Mouse (Mus musculus) leukemia stem cell, adult 10-12 weeks (primary cell): ENCODE measurements around the gene Iba57. TPM values are rescaled to one million over a fixed set of nuclear protein-coding genes. Genes with fewer than 3 reads are reported as not detected.

Source experiments
- polyA plus RNA-seq: library from polyadenylated mRNA; stranded (reverse); fragments of >175 nt; gene quantifications from 2 replicates; pipeline ENCODE4 v1.2.3, GENCODE M21; 2012; ENCODE audit warnings: low replicate concordance

The Iba57 gene
- polyA plus RNA-seq = 10.8 and 20.5 TPM in 2 replicates

DNA sequence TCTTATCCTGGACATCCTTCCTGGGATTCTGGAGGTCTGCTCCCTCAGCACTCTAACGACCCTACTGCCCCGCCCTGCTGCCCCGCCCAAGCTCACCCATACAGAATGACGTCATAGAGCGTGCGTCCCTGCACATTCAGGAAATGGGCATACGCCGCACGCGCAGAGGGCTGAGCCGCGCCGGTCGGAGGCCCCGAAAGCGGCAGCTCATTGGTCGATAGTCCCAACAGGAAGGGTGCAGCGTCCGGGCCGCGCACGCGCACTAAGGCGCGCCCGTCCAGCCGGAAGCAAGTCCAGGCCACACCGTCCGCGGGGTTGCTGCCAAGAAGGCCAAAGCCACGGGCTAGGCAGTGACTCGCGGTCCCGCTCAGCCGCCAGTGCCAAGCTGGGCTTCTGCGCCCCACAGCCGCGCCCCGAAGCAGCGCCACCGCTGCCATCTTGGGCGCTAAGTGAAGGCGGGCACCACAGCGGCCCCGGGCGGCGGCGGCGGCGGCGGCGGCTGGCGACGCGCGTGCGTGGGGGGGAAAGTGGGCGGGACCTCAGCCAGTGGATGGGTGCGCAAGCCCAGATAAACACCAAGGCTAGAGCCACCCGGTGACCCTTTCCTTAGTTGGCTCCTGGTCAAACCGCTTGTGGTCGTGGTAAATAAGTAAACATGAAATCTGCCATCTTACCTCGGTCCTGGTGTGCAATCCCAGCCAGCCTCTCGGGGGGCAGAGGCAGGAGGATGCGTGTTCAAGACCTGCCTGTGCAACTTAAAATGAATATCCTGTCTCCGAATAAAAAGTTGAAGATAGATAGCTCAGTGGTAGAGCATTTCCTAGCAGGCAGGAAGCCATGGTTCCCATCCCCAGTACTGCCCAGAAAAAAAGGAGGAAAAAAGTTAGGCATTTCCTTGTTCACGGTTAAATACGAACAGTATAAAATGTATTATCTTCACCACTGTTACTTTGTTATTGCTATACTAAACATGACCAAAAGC, at the start of gene Iba57:
Gene Iba57, minus strand, starts transcription at position 485 of the 982 bp plus-strand sequence.

DNA sequence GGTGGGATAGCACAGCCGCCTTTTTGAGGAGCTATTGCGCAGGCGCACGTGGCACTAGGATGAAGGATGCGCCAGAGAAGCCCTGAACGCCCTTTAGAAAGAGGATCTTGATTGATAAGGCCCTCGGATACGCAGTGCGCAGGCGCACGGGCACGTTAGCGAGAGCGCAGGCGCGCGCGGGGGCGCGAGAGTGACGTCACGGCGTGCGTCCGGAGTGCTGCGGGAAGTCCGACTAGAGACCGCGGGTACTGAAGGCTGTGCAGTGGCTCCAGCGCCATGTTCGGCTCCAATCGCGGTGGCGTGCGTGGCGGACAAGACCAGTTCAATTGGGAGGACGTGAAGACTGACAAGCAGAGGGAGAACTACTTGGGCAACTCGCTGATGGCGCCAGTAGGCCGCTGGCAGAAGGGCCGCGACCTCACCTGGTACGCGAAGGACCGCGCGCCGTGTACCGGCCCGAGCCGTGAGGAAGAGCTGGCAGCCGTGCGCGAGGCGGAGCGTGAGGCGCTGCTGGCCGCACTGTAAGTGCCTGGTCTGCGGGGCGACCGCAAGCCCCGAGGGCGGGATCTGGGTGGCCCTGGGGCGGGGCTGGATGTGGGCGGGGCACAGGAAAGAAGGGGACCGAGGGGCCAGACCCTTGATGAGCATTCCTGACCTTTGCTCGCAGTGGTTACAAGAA, 44.8 kb upstream of the Iba57 start, which contains the start of gene 2310033P09Rik:
Gene 2310033P09Rik, plus strand, starts transcription at position 169 of the 679 bp plus-strand sequence.

DNA sequence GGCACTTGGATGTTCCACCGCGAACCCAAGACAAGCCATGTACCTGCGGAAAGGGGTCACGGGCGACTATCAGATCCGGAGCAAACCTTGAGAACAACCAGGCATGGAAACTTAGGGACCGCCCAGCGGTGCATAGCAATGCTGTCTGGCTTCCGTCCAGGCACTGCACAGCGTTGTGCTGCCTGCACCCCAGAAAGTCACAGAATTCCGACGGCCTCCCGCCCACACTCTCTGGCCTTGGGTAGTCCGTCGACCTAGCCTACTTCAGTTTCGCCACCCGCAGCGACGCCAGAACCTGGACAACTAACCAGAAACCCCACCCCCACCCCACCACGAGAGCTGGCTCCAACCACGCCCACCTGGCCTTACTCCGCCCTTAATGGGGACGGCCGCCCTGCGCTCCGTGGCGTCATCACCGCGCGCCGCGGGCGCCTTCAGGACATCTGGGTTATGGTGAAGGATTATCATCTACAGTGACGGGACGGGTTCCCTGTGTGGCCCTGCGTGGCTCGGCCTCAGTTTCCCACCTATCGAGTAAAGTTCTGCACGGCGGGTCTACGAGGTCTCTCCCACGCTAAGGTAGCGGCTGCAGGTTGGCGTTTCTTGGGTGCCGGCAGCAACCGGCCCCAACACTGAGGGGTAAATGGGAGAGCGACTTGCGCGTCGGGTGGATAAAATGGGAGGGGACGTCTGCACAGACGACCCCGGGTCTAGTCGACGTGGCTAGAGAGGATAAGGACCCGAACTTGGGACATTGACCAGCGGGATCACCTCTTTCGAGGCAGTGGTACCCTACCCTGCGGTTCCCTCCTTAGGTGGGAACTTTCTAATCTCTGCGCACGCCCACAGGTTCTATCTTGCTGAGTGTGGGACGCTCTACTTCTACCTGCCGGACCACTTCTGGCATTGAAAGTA, 38.8 kb upstream of the Iba57 start, which contains the start of gene Mrpl55:
Gene Mrpl55, plus strand, starts transcription at position 406 of the 915 bp plus-strand sequence.

DNA sequence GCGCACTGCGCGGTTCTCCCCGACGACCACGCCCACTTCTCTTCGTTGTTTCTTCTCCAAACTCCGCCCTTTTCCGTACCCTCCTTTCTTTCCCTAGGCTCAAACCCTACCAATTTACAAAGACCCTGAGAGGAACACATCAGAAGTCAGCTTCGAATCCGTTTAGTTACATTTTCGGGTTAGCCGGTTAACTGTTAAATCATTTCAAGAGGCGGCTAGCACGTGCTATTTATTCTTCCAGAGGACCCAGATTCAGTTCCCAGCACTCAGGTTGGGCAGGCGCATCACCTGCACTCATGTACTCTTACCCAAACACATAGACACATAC, 28.5 kb upstream of the Iba57 start, which contains the start of gene Guk1:
Gene Guk1, minus strand, starts transcription at position 154 of the 328 bp plus-strand sequence.

DNA sequence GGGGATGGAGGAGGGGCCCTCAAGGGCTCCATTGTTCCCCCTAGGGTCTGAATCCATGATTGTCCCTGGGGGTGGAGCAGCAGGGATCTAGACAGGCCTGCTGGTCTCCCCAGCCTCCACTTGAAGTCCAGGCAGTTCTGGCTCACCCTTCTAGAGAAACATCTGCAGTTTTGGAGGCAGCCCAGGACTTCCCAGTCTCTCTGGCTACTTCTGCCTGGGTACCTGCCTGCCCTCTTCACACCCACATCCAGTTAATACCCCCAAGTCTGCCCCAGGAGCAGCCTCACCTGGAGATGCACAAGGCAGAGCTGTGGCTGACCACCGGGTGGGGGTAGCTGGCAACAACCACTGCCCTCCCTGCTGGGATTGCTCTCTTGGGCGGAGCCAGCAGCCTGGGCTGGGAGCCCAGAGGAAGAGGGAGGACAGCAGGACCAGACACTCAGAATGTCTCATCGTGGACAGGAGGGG, 19.4 kb upstream of the Iba57 start, which contains the start of gene Gjc2:
Gene Gjc2, minus strand, starts transcription at position 350 of the 468 bp plus-strand sequence.

DNA sequence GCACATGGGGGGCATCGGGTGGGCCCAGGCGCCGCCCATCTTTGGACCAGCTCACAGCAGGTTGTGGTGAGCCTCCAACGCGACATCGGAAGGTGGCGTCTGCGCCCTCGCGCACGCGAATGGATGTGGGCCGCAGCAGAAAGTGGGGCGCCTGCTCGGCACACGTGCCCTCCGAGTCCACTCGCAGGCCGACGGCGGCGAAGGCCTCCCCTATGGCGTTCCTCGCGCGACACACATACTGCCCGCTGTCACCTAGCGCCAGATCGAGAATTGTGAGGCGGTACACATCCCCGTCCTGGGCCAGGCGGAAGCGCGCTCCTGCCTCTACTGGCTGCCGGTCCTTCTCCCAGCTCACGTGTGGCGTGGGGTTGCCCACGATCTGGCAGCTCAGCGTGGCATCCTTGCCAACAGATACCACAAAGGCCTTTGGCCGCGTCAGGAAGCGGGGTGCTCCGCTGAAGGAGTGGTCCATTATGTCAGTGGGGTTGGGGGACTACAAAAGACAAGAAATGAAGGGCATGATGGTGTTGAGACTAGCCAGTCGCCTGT, 27.6 kb downstream of the Iba57 start, which contains the start of gene Obscn:
Gene Obscn, minus strand, starts transcription at position 499 of the 549 bp plus-strand sequence.

Other genes with a start within 250 kb of the Iba57 start
- gene Btnl10, start 245.8 kb downstream of the Iba57 start, polyA plus RNA-seq = 52.1 and 76.9 TPM in 2 replicates
- gene Rnf187, start 224.8 kb downstream of the Iba57 start, polyA plus RNA-seq = 629 and 745 TPM in 2 replicates
- gene Hist3h2ba, start 214.8 kb downstream of the Iba57 start, polyA plus RNA-seq = 8.1 and 47.9 TPM in 2 replicates
- 8.3 and 12.0 TPM in 2 replicates for gene Hist3h2a, start 209.1 kb downstream of the Iba57 start, polyA plus RNA-seq
- gene Trim17, start 209.1 kb downstream of the Iba57 start, polyA plus RNA-seq = 0.18 TPM in 1 of 2 replicates, not detected in the other
- gene Trim11, start 185.6 kb downstream of the Iba57 start, polyA plus RNA-seq = 53.8 and 55.6 TPM in 2 replicates
- gene Obscn, start 27.3 kb downstream of the Iba57 start, polyA plus RNA-seq = 0.85 and 0.96 TPM in 2 replicates
- gene Gjc2, start 19.5 kb upstream of the Iba57 start, polyA plus RNA-seq = 0.08 TPM in 1 of 2 replicates, not detected in the other
- gene Guk1, start 28.5 kb upstream of the Iba57 start, polyA plus RNA-seq = 24.9 and 34.1 TPM in 2 replicates
- 16.0 and 43.0 TPM in 2 replicates for gene Mrpl55, start 38.7 kb upstream of the Iba57 start, polyA plus RNA-seq
- gene 2310033P09Rik, start 44.6 kb upstream of the Iba57 start, polyA plus RNA-seq = 31.8 and 32.5 TPM in 2 replicates
- 137 and 178 TPM in 2 replicates for gene Arf1, start 64.5 kb upstream of the Iba57 start, polyA plus RNA-seq
- gene Wnt3a, start 127.0 kb upstream of the Iba57 start, polyA plus RNA-seq = 0.06 TPM in 1 of 2 replicates, not detected in the other
- gene Wnt9a, start 143.2 kb upstream of the Iba57 start, polyA plus RNA-seq = 0.05 TPM in 1 of 2 replicates, not detected in the other
- gene Prss38, start 211.9 kb upstream of the Iba57 start, polyA plus RNA-seq = not detected in 2 replicates